Mouse (Mus musculus) G1E (cell line): ENCODE measurements around the gene Pagr1b.

Experiments used
- CTCF ChIP-seq: IDR thresholded peaks from 2 replicates; pipeline ENCODE4 v1.5.1; 2012; ENCODE audit warnings: low read depth, low read length, inconsistent platforms, mixed read lengths
- GATA1 ChIP-seq: IDR thresholded peaks from 2 replicates; pipeline ENCODE4 v1.6.1; 2012; ENCODE audit warnings: borderline replicate concordance, low read length, inconsistent platforms, mixed read lengths
- GATA2 ChIP-seq: IDR thresholded peaks from 2 replicates; pipeline ENCODE4 v1.6.1; 2012; ENCODE audit warnings: low read depth, low read length, inconsistent platforms, borderline replicate concordance
- POLR2AphosphoS5 ChIP-seq: IDR thresholded peaks from 2 replicates; pipeline ENCODE4 v1.6.1; 2012; ENCODE audit warnings: low read depth, low read length, inconsistent platforms; ENCODE audit not compliant: insufficient replicate concordance
- TAL1 ChIP-seq: conservative IDR thresholded peaks from 2 replicates; pipeline ENCODE4 v1.6.1; 2012; ENCODE audit warnings: low read depth, low read length, inconsistent platforms, mixed read lengths

DNA sequence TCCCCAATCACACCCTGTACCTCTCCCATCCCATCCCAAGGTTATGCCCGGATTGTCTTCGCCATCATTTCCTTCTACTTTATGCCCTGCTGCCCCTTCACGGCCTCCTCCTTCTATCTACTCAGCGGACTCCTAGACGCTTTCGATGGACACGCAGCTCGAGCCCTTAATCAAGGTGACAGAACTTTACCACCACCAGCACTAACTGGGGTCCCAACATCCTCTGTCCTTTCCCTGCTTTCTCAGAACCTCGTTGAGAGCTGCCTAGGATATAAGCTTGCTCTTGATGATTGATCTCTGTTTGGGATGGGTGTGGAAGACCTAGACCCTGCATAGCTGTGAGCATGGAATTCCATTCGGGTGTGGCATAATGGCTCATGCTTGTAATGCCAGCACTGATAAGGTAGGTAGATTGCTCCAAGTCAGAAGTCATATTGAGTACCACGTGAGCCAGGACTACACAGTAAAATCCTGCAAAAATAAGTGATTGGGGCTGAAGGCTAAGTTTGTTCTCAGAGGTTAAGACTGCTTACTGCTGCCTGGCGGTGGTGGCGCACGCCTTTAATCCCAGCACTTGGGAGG is 39.3 kb downstream of the Pagr1b start:
- TF ChIP-seq GATA2 (no peak), CTCF (no peak), TAL1 (no peak), GATA1 (no peak), POLR2AphosphoS5 (no peak)
